Mouse (Mus musculus) heart, embryonic 12.5 days (tissue): ENCODE measurements around the gene Svop. TPM values are rescaled to one million over a fixed set of nuclear protein-coding genes. Genes with fewer than 3 reads are reported as not detected.

Experiments used
- ATAC-seq: fragments of 200-750 bp; cut with Nextera tagmentation; 2 replicates; pipeline ENCODE4 v1.8.0; 2017; ENCODE audit warnings: moderate TSS enrichment, moderate library complexity; ENCODE audit not compliant: insufficient number of reproducible peaks, low FRiP score
- H3K27ac ChIP-seq: fragments of 300-500 bp; sonication (generic); 2 replicates; pipeline ENCODE4 v1.5.1; 2016; ENCODE audit warnings: mild to moderate bottlenecking, moderate library complexity; ENCODE audit not compliant: poor library complexity, severe bottlenecking
- H3K27me3 ChIP-seq: fragments of 300-500 bp; sonication (generic); replicated peaks from 2 replicates; pipeline ENCODE4 v1.6.1; 2016; ENCODE audit warnings: mild to moderate bottlenecking, moderate library complexity
- H3K36me3 ChIP-seq: fragments of 300-500 bp; sonication (generic); 2 replicates; pipeline ENCODE4 v1.6.1; 2016; ENCODE audit warnings: mild to moderate bottlenecking, moderate library complexity
- H3K4me1 ChIP-seq: fragments of 300-500 bp; sonication (generic); replicated peaks from 2 replicates; pipeline ENCODE4 v1.6.1; 2016; ENCODE audit warnings: mild to moderate bottlenecking
- H3K4me2 ChIP-seq: fragments of 300-500 bp; sonication (generic); 2 replicates; pipeline ENCODE4 v1.6.1; 2016; ENCODE audit warnings: mild to moderate bottlenecking, moderate library complexity
- H3K4me3 ChIP-seq: fragments of 300-500 bp; sonication (generic); 2 replicates; pipeline ENCODE4 v1.5.1; 2016; ENCODE audit warnings: mild to moderate bottlenecking
- H3K9ac ChIP-seq: fragments of 300-500 bp; sonication (generic); 2 replicates; pipeline ENCODE4 v1.6.1; 2016; ENCODE audit warnings: mild to moderate bottlenecking, moderate library complexity
- H3K9me3 ChIP-seq: fragments of 300-500 bp; sonication (generic); replicated peaks from 2 replicates; pipeline ENCODE4 v1.6.1; 2016; ENCODE audit warnings: mild to moderate bottlenecking, moderate library complexity
- WGBS: fragments of 180-500 bp; shearing (Covaris S2); methylation state at CpG from one replicate; pipeline ENCODE4 v1.1.7; 2016; 5-methylcytosine and 5-hydroxymethylcytosine counted together
- polyA plus RNA-seq: library from polyadenylated mRNA; unstranded; fragments of >200 nt; fragmentation: Nextera tagmentation; extraction: Ambion mirVana; gene quantifications from 2 replicates; pipeline ENCODE4 v1.2.1, GENCODE M21; 2016

Svop gene
- polyA plus RNA-seq, 1 experiment from 2014 or later: 0.15 TPM

DNA sequence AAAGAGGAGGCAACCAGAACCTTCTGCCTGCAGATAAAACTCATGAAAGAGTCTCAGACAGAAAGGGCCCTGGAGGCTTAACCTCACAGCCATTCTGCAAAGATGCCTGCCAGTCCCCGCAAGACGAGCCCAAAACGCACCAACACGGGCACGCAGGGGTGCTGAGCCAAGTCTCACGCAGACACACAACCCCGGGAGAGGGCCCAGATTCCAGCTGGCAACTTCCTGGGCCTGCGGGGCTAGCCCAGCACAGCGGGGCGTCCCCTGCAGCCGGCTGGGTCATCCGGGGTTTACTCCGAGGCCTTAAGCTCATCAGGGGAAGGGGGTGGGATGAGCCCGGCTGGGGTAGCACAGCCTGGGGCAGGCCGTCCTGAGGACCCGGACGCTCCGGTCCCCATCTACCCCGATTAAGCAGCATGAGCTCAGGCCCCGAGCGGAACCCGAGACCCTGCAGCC, 98.3 kb downstream of the Svop start:
- Histone ChIP-seq H3K36me3 (peaks cover 9% of the 10 kb centered on the region), H3K4me1 (peaks cover 55% of the 10 kb centered on the region), H3K27me3 (no peaks in the 10 kb centered on the region), H3K4me3 (peak overlapping the region; percentile 89), H3K27ac (peak overlapping the region; percentile 93), H3K9ac (peak overlapping the region; percentile 92), H3K9me3 (no peaks in the 10 kb centered on the region), H3K4me2 (peak overlapping the region; percentile 89)
- peak; percentile 42 for ATAC-seq
- under 1% methylated on average over 22 of the region's 22 CpGs for WGBS

DNA sequence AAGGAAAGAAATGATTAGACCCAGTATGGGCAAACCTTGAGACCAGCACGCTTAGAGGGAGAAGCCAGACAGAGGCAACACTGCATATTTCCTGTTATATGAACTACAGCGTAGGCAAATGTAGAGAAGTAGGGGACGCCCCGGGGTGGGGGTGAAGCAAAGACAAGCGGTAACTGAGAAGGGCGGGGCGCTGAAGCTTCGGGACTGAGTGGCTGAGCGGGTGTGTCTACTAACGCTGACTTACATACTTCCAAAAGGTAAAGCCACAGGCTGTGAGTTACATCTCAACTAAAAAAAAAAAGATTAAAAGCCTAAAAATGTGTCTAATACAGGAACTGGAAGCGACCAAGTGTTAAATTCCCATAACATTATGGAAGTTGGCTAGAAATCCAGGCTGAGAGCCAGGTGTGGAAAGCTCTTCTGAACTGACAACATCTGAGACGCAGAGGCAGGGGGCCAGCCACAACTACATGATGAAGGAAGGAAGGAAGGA, 99.0 kb downstream of the Svop start:
- Histone ChIP-seq H3K27ac (peak overlapping the region; percentile 93), H3K4me2 (peak overlapping the region; percentile 89), H3K4me3 (peak overlapping the region; percentile 89), H3K27me3 (no peaks in the 10 kb centered on the region), H3K9ac (peak overlapping the region; percentile 92), H3K9me3 (no peaks in the 10 kb centered on the region), H3K36me3 (peaks cover 12% of the 10 kb centered on the region), H3K4me1 (peaks cover 56% of the 10 kb centered on the region)
- no peak for ATAC-seq
- WGBS: 16% methylated on average over 12 of the region's 12 CpGs

DNA sequence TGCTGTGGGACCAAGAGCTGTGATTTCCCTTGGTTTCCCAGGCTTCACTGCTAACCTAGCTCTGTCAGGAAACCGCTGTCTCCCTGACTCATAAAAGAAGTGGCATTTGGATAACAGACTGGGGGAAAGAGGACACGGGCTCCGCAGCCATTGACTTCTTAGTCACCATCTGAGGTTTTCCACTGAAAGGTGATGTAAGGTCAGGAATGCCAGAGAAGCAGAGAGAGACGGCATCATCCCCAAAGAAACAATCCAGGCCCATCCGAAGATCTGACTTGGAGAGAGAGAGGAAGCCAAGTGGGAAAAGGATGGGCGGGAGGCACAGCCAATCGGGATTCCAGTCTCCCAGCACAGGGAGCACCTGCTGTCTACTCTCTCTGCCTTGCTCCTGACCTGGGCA, 100.2 kb downstream of the Svop start:
- no peak for ATAC-seq
- Histone ChIP-seq H3K4me1 (peaks cover 62% of the 10 kb centered on the region), H3K4me2 (peak overlapping the region; percentile 89), H3K27me3 (no peaks in the 10 kb centered on the region), H3K9me3 (no peaks in the 10 kb centered on the region), H3K27ac (no peak overlapping the region), H3K9ac (peak overlapping the region; percentile 31; the same call in 1 of the 2 replicates), H3K4me3 (no peak overlapping the region), H3K36me3 (peaks cover 12% of the 10 kb centered on the region)
- WGBS: 37% methylated on average over 7 of the region's 7 CpGs

DNA sequence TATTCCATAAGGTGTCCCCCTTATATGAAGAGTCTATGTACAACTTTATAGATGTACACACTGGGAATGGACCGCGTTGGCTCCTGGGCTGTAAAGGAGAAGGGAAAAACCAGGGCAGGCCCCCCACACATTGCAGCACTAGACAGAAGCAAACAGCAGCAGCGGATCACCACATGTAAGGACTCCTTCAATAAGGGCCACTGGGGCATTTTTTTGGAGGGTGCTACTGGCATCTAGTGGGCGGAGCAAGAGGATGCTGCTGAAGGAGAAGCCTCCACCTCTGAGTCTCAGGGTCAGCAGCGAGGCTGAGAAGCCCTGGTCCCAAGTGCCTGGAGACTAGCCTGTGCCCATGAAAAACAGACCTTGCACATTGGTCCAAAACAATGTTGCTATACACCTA, 100.8 kb downstream of the Svop start:
- Histone ChIP-seq H3K9ac (no peak overlapping the region), H3K27me3 (no peaks in the 10 kb centered on the region), H3K9me3 (no peaks in the 10 kb centered on the region), H3K4me3 (no peak overlapping the region), H3K4me1 (peaks cover 64% of the 10 kb centered on the region), H3K4me2 (no peak overlapping the region), H3K36me3 (peaks cover 12% of the 10 kb centered on the region), H3K27ac (no peak overlapping the region)
- WGBS: 89% methylated on average over 5 of the region's 5 CpGs
- ATAC-seq: no peak

DNA sequence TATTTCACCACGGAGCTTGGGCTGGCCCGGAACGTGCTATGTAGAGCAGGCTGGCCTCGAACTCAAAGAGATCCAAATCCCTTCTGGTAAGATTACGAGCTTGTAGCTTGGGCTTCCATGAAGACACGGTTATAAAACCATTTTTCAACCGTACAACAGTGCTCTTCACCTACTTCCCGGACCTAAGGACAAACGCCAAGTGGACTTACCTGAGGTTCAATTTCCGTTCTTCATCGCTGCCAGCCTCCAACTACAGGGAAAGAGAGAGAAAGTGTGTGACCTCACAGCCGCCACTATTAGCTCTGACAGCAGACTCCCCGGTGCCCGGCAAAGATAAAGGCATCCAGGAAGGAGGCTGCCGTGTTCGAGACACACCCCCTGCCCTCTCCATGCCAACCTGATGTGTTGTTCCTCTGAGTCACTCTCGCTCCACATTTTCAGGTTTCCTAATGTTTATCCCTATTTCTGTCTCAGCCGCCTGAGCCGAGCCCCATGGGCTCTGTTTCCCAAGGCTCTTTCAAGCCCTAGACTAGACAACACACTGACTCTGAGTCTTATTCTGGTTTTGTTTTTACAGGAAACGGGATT, 101.8 kb downstream of the Svop start:
- H3K27ac ChIP-seq: no peak overlapping the region
- H3K4me2 ChIP-seq: peak overlapping the region; percentile 5; the same call in 1 of the 2 replicates
- no peak overlapping the region for H3K4me3 ChIP-seq
- 62% methylated on average over 20 of the region's 20 CpGs for WGBS
- ATAC-seq: no peak
- no peaks in the 10 kb centered on the region for H3K9me3 ChIP-seq
- no peak overlapping the region for H3K9ac ChIP-seq
- H3K27me3 ChIP-seq: no peaks in the 10 kb centered on the region
- peaks cover 12% of the 10 kb centered on the region for H3K36me3 ChIP-seq
- peaks cover 73% of the 10 kb centered on the region for H3K4me1 ChIP-seq

DNA sequence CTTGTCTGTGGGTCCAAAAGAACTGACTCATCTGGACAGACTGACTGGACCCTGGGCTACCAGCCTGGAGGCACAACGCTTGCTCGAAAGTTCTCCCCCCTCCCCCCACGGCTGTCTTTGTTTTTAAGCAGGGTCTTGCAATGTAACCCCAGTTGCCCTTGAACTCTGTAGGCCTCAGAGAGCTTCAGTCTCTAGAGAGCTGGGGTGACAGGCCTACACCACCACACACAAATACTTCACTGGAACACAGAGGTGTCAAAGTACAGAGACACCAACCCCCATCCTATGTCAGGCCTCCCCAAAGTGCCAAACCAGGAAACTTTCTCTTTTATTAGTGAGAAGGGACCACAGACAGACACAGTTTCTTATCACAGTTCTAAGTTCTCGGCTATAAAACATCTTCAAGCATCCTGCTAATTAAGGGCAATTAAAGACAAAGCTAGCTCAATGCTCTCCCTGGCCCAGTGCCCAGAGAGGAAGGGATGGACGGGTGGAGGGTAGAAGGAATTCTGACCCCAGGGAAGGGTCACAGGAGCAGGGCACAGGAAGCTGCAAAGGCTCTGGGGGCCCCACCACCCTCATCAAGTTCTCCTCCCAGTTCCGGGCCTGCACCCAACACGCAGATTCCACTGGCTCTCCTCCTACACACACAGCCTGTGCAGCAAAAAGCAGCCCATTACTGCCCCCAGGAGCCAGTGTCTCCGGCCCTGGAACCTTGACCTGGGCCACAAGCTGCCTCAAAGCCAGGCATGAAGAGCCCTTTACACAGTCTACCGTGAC, 105.0 kb downstream of the Svop start:
- peak overlapping the region; percentile 69 for H3K27ac ChIP-seq
- H3K9ac ChIP-seq: peak overlapping the region; percentile 37; the same call in 1 of the 2 replicates
- peak overlapping the region; percentile 16; the same call in 1 of the 2 replicates for H3K4me2 ChIP-seq
- ATAC-seq: no peak
- peaks cover 79% of the 10 kb centered on the region for H3K4me1 ChIP-seq
- no peaks in the 10 kb centered on the region for H3K9me3 ChIP-seq
- H3K27me3 ChIP-seq: no peaks in the 10 kb centered on the region
- 35% methylated on average over 9 of the region's 9 CpGs for WGBS
- H3K4me3 ChIP-seq: no peak overlapping the region
- peaks cover 20% of the 10 kb centered on the region for H3K36me3 ChIP-seq

DNA sequence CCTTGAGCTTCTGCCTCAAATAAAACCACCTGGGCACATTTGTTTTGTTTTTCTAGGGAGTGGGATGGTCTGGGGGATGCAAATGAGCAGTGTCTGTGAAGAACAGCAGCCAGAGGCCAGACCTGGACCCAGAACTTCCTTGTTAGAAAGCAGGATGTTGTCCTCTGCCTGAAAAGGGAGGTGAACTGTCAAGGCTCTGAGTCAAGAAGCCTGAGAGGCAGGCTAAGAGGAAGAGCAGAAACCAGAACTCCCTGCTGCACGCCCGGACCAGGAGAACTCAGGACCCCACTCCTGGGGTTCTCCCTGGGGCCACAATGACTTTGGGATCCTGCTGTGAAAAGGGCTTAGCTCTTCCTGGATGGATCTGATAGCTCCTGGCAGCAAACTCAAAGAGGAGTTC, 105.6 kb downstream of the Svop start:
- peaks cover 78% of the 10 kb centered on the region for H3K4me1 ChIP-seq
- no peak overlapping the region for H3K4me3 ChIP-seq
- peak overlapping the region; percentile 69; the same call in 1 of the 2 replicates for H3K27ac ChIP-seq
- ATAC-seq: no peak
- H3K9ac ChIP-seq: peak overlapping the region; percentile 37; the same call in 1 of the 2 replicates
- no peaks in the 10 kb centered on the region for H3K9me3 ChIP-seq
- H3K4me2 ChIP-seq: no peak overlapping the region
- 69% methylated on average over 2 of the region's 2 CpGs for WGBS
- H3K36me3 ChIP-seq: peaks cover 25% of the 10 kb centered on the region
- no peaks in the 10 kb centered on the region for H3K27me3 ChIP-seq

DNA sequence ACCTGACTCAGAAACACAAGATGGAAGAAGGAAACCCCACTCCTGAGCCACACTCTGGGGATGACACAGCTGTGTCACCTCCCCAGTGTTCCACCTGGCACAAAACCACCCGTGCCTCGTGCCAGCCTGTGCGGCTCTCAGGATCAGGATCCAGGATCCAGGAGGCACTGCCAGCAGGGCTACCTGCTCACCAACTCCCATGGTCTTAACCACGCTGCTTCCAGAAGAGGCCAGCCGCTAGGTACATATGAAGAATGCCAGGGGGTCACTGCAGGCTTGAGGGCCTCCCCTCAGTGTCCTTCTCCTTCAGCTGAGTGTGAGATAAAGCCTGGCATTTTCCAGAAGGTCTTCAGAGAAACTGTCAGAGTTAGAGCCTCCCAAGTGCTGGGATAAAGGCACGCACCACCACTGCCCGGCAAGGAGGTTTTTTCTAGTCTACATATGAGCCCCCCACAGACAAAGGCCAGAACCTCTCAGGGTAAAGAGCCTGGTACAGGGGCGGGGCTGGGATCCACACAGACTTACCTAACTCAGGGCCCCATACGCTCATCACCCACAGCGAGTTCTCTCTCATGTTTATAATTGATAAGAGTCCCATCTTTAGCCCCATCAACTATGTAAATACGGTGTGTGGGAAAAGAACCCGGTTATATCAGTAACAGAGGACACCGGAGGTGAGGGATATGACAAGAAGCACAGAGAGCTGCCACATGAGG, 107.2 kb downstream of the Svop start:
- Histone ChIP-seq H3K27ac (no peak overlapping the region), H3K9ac (0 out of 2 replicates have a peak overlapping the region, but pooled peaks have one; percentile 20), H3K4me2 (0 out of 2 replicates have a peak overlapping the region, but pooled peaks have one; percentile 2), H3K27me3 (no peaks in the 10 kb centered on the region), H3K4me3 (no peak overlapping the region), H3K36me3 (peaks cover 24% of the 10 kb centered on the region), H3K4me1 (peaks cover 74% of the 10 kb centered on the region), H3K9me3 (no peaks in the 10 kb centered on the region)
- 66% methylated on average over 13 of the region's 13 CpGs for WGBS
- ATAC-seq: no peak

DNA sequence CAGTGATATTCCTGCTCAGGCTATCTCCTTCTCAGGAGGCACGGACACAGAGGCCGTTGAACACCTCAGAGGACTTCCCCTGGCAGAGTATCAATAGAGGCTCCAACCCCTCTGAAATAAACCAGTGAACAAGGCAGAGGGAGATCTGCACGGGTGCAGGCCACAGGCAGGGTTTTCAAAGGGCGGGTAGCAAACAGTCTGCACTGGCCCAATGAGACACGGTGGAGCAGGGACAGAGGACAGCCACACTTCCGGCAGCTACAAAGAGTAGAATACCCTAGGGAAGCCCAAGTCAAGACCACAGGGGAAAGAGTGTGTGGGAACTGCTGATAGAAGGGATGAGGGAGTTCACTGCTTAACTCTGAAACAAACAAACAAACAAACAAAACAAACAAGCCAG, 107.8 kb downstream of the Svop start:
- no peak overlapping the region for H3K9ac ChIP-seq
- H3K4me1 ChIP-seq: peaks cover 73% of the 10 kb centered on the region
- H3K4me2 ChIP-seq: no peak overlapping the region
- no peak overlapping the region for H3K4me3 ChIP-seq
- no peak overlapping the region for H3K27ac ChIP-seq
- no peak for ATAC-seq
- no peaks in the 10 kb centered on the region for H3K9me3 ChIP-seq
- H3K27me3 ChIP-seq: no peaks in the 10 kb centered on the region
- WGBS: 32% methylated on average over 6 of the region's 6 CpGs
- peaks cover 19% of the 10 kb centered on the region; the same call in 1 of the 2 replicates for H3K36me3 ChIP-seq

DNA sequence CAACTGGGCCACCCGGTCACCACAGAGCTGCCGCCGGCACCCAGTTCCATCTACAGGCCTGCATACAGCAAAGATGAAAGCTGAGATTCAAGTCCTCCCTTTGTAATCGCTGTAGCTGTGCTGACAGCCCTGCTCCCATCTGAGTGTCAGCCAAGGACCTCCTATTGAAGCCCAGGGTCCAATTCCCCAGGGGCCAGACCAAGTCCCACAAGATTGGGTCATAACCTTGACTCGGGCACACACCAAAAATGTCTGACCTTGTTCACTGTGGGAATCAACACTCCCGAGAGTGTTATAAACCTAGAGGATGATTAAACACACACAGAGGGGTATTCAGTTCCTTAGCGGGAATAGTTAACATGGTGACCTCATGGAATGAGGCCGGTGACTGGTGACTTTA, 109.5 kb downstream of the Svop start:
- Histone ChIP-seq H3K27ac (no peak overlapping the region), H3K9ac (no peak overlapping the region), H3K9me3 (no peaks in the 10 kb centered on the region), H3K36me3 (peaks cover 22% of the 10 kb centered on the region; the same call in 1 of the 2 replicates), H3K4me3 (no peak overlapping the region), H3K27me3 (no peaks in the 10 kb centered on the region), H3K4me1 (peaks cover 83% of the 10 kb centered on the region), H3K4me2 (no peak overlapping the region)
- ATAC-seq: no peak
- 65% methylated on average over 8 of the region's 8 CpGs for WGBS

DNA sequence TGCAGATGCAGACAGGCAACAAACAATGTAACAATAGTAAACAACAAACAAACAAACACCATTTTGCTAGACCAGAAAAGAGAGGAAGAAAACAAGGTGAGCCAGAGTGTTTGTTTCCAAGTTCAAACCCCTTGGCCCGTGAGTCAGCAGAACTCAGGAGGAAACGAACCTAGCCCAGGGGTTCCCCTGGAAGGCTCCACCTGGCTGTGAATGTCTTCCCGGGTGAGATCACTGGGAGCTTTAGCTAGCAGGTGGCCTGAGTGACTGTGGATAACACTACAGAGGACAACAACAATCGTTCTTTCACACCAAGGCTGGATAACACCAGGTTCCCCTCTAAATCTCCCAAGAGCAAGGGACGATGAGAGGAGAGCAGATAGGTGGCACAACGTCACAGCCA, 110.2 kb downstream of the Svop start:
- no peak overlapping the region for H3K27ac ChIP-seq
- H3K36me3 ChIP-seq: peaks cover 22% of the 10 kb centered on the region; the same call in 1 of the 2 replicates
- WGBS: 81% methylated on average over 6 of the region's 6 CpGs
- peaks cover 83% of the 10 kb centered on the region for H3K4me1 ChIP-seq
- H3K4me2 ChIP-seq: no peak overlapping the region
- H3K27me3 ChIP-seq: no peaks in the 10 kb centered on the region
- H3K4me3 ChIP-seq: no peak overlapping the region
- ATAC-seq: no peak
- no peak overlapping the region for H3K9ac ChIP-seq
- no peaks in the 10 kb centered on the region for H3K9me3 ChIP-seq
